Mouse (Mus musculus): ENCODE measurements around the gene Abl2. TPM values are rescaled to one million over a fixed set of nuclear protein-coding genes. Genes with fewer than 3 reads are reported as not detected.

Abl2 gene
- polyA plus RNA-seq, 1 experiment from 2014 or later, result 5.3 TPM

DNA sequence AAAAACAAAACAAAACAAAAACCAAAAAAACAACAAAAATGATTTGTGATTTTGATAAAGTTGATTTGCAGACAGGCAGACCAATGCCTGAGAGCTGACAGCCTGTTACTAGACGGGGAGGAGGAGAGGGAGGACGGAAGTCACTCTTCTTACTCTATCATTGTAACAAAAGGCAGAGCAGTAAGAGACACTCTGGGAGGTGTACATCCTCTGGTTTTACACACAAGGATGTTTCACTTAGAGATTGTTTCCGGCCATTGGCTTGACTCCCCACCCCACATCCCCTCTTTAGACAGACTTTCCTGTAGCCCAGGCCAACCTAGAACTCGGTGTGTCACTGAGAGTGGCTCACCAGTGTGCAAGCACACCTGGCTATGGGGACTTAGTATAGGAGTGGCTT lies 11.0 kb downstream of the Abl2 start:
- Histone ChIP-seq H3K27me3 (replicated peaks; ENCODE audit: control insufficient read depth, insufficient read depth, low read length) (no peaks in the 10 kb centered on the region), H3K4me1 (ENCODE audit: control insufficient read depth, insufficient read depth, low read depth, low read length) (no peaks in the 10 kb centered on the region), H3K36me3 (ENCODE audit: control insufficient read depth, insufficient read depth, low read length) (no peaks in the 10 kb centered on the region), H3K4me3 (ENCODE audit: low read length) (no peak overlapping the region), H3K9ac (ENCODE audit: low read depth, low read length) (no peak overlapping the region), H3K9me3 (ENCODE audit: control insufficient read depth, low read length) (no peaks in the 10 kb centered on the region), H3K27ac (ENCODE audit: low read depth, low read length) (no peak overlapping the region), H3K4me2 (ENCODE audit: low read length) (no peak overlapping the region)
- 80% methylated on average over 4 of the region's 4 CpGs for WGBS
- no peak for ATAC-seq

GRCm38 (mm10) chr1:156572952-156573351 lies 14.4 kb downstream of the Abl2 start:
- 71% methylated on average over 4 of the region's 4 CpGs for WGBS

DNA sequence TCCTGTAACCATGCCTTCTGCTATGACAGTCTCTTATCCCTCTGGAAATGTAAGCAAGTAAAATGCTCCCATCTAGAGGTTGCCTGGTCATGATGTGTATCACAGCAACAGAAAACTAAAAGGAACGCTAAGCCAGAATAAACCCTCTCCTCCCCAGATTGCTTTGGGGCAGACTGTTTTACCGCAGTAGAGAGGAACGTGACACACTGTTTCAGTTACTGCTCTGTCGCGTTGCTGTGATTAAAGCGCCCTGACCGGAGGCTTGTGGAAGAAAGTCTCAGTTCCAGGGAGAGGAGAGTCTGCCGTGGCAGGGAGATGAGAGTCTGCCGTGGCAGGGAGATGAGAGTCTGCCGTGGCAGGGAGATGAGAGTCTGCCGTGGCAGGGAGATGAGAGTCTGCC lies 22.6 kb downstream of the Abl2 start:
- Histone ChIP-seq H3K9ac (ENCODE audit: low read depth, low read length) (no peak overlapping the region), H3K9me3 (ENCODE audit: control insufficient read depth, low read length) (no peaks in the 10 kb centered on the region), H3K4me3 (ENCODE audit: low read length) (no peak overlapping the region), H3K27ac (ENCODE audit: low read depth, low read length) (no peak overlapping the region), H3K27me3 (replicated peaks; ENCODE audit: control insufficient read depth, insufficient read depth, low read length) (no peaks in the 10 kb centered on the region), H3K36me3 (ENCODE audit: control insufficient read depth, insufficient read depth, low read length) (no peaks in the 10 kb centered on the region), H3K4me1 (ENCODE audit: control insufficient read depth, insufficient read depth, low read depth, low read length) (no peaks in the 10 kb centered on the region; the same call in 1 of the 2 replicates), H3K4me2 (ENCODE audit: low read length) (no peak overlapping the region)
- WGBS, result 59% methylated on average over 11 of the region's 11 CpGs
- ATAC-seq, result no peak

More at GRCm38 (mm10) chr1:156572952-156573351, 14.4 kb downstream of the Abl2 start:
- no peak for ATAC-seq
- Histone ChIP-seq H3K4me1 (ENCODE audit: control insufficient read depth, insufficient read depth, low read depth, low read length) (no peaks in the 10 kb centered on the region), H3K27ac (ENCODE audit: low read depth, low read length) (no peak overlapping the region), H3K9ac (ENCODE audit: low read depth, low read length) (no peak overlapping the region), H3K36me3 (ENCODE audit: control insufficient read depth, insufficient read depth, low read length) (no peaks in the 10 kb centered on the region), H3K4me2 (ENCODE audit: low read length) (no peak overlapping the region), H3K9me3 (ENCODE audit: control insufficient read depth, low read length) (no peaks in the 10 kb centered on the region), H3K4me3 (ENCODE audit: low read length) (no peak overlapping the region), H3K27me3 (replicated peaks; ENCODE audit: control insufficient read depth, insufficient read depth, low read length) (no peaks in the 10 kb centered on the region)

DNA sequence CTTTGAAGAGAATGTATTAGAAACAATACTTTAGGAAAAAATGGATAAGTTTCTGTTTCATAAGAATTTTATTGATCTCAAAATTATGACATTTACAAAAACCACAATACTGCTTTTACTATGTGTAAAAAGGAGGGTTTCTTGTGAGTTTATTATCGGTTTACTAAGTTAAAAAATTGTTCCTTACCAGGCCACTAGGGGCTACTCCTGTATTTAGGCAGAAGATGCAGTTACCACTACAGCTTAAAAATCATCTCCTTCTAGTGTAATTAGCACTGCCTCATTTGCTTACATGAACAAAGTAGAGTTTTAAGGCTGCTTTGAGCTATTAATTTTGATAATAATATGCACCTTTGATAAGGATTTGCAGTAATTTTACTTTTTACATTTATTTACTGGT lies 25.6 kb downstream of the Abl2 start:
- Histone ChIP-seq H3K9ac (ENCODE audit: low read depth, low read length) (no peak overlapping the region), H3K27ac (ENCODE audit: low read depth, low read length) (no peak overlapping the region), H3K9me3 (ENCODE audit: control insufficient read depth, low read length) (no peaks in the 10 kb centered on the region), H3K4me3 (ENCODE audit: low read length) (no peak overlapping the region), H3K4me2 (ENCODE audit: low read length) (no peak overlapping the region), H3K27me3 (replicated peaks; ENCODE audit: control insufficient read depth, insufficient read depth, low read length) (no peaks in the 10 kb centered on the region), H3K36me3 (ENCODE audit: control insufficient read depth, insufficient read depth, low read length) (no peaks in the 10 kb centered on the region), H3K4me1 (ENCODE audit: control insufficient read depth, insufficient read depth, low read depth, low read length) (no peaks in the 10 kb centered on the region)
- no peak for ATAC-seq
- WGBS, result 51% methylated on average over 1 of the region's 1 CpGs

GRCm38 (mm10) chr1:156585512-156585911 lies 26.9 kb downstream of the Abl2 start:
- Histone ChIP-seq H3K4me2 (ENCODE audit: low read length) (no peak overlapping the region), H3K9me3 (ENCODE audit: control insufficient read depth, low read length) (no peaks in the 10 kb centered on the region), H3K27ac (ENCODE audit: low read depth, low read length) (no peak overlapping the region), H3K9ac (ENCODE audit: low read depth, low read length) (no peak overlapping the region), H3K36me3 (ENCODE audit: control insufficient read depth, insufficient read depth, low read length) (no peaks in the 10 kb centered on the region), H3K4me1 (ENCODE audit: control insufficient read depth, insufficient read depth, low read depth, low read length) (no peaks in the 10 kb centered on the region), H3K4me3 (ENCODE audit: low read length) (no peak overlapping the region), H3K27me3 (replicated peaks; ENCODE audit: control insufficient read depth, insufficient read depth, low read length) (no peaks in the 10 kb centered on the region)
- 81% methylated on average over 3 of the region's 3 CpGs for WGBS
- ATAC-seq, result no peak

DNA sequence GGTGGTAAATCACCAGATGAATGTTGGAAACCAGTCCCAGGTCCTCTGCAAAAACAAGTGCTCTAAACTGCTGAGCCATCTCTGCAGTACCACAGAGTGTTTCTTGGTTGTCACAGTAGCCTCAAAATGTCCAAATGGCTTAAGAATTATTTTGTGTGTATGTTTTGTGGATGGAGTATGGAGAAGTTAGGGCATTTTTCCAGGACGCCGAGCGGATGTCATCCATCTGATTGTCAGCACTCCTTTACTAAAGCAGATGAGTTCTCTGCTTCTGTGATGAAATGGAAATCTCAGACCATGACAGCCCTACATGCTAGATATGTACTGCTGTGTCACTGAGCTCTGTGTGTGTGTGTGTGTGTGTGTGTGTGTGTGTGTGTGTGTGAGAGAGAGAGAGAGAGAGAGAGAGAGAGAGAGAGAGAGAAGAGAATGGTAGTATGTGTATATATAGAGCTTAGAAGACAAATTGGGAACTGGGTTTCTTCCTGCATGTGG lies 31.3 kb downstream of the Abl2 start:
- H3K4me3 ChIP-seq (ENCODE audit: low read length), result no peak overlapping the region
- H3K27me3 ChIP-seq (replicated peaks; ENCODE audit: control insufficient read depth, insufficient read depth, low read length), result no peaks in the 10 kb centered on the region
- no peak overlapping the region for H3K9ac ChIP-seq (ENCODE audit: low read depth, low read length)
- H3K27ac ChIP-seq (ENCODE audit: low read depth, low read length), result no peak overlapping the region
- H3K9me3 ChIP-seq (ENCODE audit: control insufficient read depth, low read length), result no peaks in the 10 kb centered on the region
- no peaks in the 10 kb centered on the region for H3K36me3 ChIP-seq (ENCODE audit: control insufficient read depth, insufficient read depth, low read length)
- no peaks in the 10 kb centered on the region for H3K4me1 ChIP-seq (ENCODE audit: control insufficient read depth, insufficient read depth, low read depth, low read length)
- WGBS, result 81% methylated on average over 3 of the region's 3 CpGs
- ATAC-seq, result no peak
- no peak overlapping the region for H3K4me2 ChIP-seq (ENCODE audit: low read length)

GRCm38 (mm10) chr1:156590357-156590756 lies 31.8 kb downstream of the Abl2 start:
- Histone ChIP-seq H3K4me3 (ENCODE audit: low read length) (no peak overlapping the region), H3K27me3 (replicated peaks; ENCODE audit: control insufficient read depth, insufficient read depth, low read length) (no peaks in the 10 kb centered on the region), H3K36me3 (ENCODE audit: control insufficient read depth, insufficient read depth, low read length) (no peaks in the 10 kb centered on the region), H3K9ac (ENCODE audit: low read depth, low read length) (no peak overlapping the region), H3K9me3 (ENCODE audit: control insufficient read depth, low read length) (no peaks in the 10 kb centered on the region), H3K4me1 (ENCODE audit: control insufficient read depth, insufficient read depth, low read depth, low read length) (no peaks in the 10 kb centered on the region), H3K4me2 (ENCODE audit: low read length) (no peak overlapping the region), H3K27ac (ENCODE audit: low read depth, low read length) (no peak overlapping the region)
- 62% methylated on average over 1 of the region's 1 CpGs for WGBS
- no peak for ATAC-seq

GRCm38 (mm10) chr1:156593267-156593666 lies 34.7 kb downstream of the Abl2 start:
- no peak overlapping the region for H3K9ac ChIP-seq (ENCODE audit: low read depth, low read length)
- no peak for ATAC-seq
- no peak overlapping the region for H3K27ac ChIP-seq (ENCODE audit: low read depth, low read length)
- H3K27me3 ChIP-seq (replicated peaks; ENCODE audit: control insufficient read depth, insufficient read depth, low read length), result no peaks in the 10 kb centered on the region
- no peaks in the 10 kb centered on the region for H3K4me1 ChIP-seq (ENCODE audit: control insufficient read depth, insufficient read depth, low read depth, low read length)
- H3K9me3 ChIP-seq (ENCODE audit: control insufficient read depth, low read length), result no peaks in the 10 kb centered on the region
- no peaks in the 10 kb centered on the region for H3K36me3 ChIP-seq (ENCODE audit: control insufficient read depth, insufficient read depth, low read length)
- H3K4me2 ChIP-seq (ENCODE audit: low read length), result no peak overlapping the region
- no peak overlapping the region for H3K4me3 ChIP-seq (ENCODE audit: low read length)
- WGBS, result 85% methylated on average over 5 of the region's 5 CpGs

DNA sequence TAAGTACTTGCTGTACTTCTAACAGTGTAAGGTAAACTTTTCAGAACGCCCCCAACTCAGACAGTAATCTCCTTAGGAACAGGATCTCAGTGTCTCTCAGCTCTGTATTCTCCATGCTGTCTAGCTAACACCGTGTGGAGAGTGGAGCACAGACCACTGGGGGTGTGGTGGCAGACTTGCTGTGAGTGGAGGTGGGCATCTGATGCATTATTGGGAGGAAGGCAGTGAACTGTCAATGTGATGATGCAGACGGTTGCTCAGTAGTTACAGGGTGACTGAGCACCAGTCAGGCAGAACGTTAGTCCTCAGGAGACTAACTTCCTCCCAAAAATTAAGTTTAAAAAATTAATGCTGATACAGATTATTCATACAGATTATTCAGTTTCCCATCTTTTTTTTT lies 38.5 kb downstream of the Abl2 start:
- Histone ChIP-seq H3K9me3 (ENCODE audit: control insufficient read depth, low read length) (no peaks in the 10 kb centered on the region), H3K4me3 (ENCODE audit: low read length) (no peak overlapping the region), H3K27ac (ENCODE audit: low read depth, low read length) (no peak overlapping the region), H3K4me1 (ENCODE audit: control insufficient read depth, insufficient read depth, low read depth, low read length) (no peaks in the 10 kb centered on the region), H3K4me2 (ENCODE audit: low read length) (no peak overlapping the region), H3K27me3 (replicated peaks; ENCODE audit: control insufficient read depth, insufficient read depth, low read length) (no peaks in the 10 kb centered on the region), H3K9ac (ENCODE audit: low read depth, low read length) (no peak overlapping the region), H3K36me3 (ENCODE audit: control insufficient read depth, insufficient read depth, low read length) (no peaks in the 10 kb centered on the region)
- 85% methylated on average over 4 of the region's 4 CpGs for WGBS
- no peak for ATAC-seq

DNA sequence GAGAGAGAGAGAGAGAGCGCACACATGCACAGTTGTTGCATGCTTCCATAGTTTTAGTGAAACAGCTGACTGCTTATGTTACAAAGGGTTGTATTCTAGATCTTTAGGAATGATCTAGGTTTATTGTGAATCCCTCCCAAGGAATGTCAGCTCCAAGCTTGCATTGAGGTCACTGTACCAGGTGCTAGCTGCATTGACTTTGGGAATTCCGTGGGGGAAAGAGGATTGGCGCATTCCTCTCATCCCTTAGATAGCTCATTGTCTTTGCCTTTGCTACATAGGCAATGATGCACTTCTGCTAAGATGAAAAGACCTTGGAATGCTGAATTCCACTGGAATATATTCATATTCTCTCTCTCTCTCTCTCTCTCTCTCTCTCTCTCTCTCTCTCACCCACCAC lies 44.0 kb downstream of the Abl2 start:
- Histone ChIP-seq H3K4me3 (ENCODE audit: low read length) (no peak overlapping the region), H3K4me2 (ENCODE audit: low read length) (no peak overlapping the region), H3K9me3 (ENCODE audit: control insufficient read depth, low read length) (no peaks in the 10 kb centered on the region), H3K9ac (ENCODE audit: low read depth, low read length) (no peak overlapping the region), H3K4me1 (ENCODE audit: control insufficient read depth, insufficient read depth, low read depth, low read length) (no peaks in the 10 kb centered on the region), H3K27me3 (replicated peaks; ENCODE audit: control insufficient read depth, insufficient read depth, low read length) (no peaks in the 10 kb centered on the region), H3K27ac (ENCODE audit: low read depth, low read length) (no peak overlapping the region), H3K36me3 (ENCODE audit: control insufficient read depth, insufficient read depth, low read length) (no peaks in the 10 kb centered on the region)
- WGBS, result 75% methylated on average over 3 of the region's 3 CpGs
- no peak for ATAC-seq

All from hindbrain, embryonic 16.5 days (tissue).